Comparison of ENCODE assay signal across 27 mouse cellular contexts in the genomic region with DNA sequence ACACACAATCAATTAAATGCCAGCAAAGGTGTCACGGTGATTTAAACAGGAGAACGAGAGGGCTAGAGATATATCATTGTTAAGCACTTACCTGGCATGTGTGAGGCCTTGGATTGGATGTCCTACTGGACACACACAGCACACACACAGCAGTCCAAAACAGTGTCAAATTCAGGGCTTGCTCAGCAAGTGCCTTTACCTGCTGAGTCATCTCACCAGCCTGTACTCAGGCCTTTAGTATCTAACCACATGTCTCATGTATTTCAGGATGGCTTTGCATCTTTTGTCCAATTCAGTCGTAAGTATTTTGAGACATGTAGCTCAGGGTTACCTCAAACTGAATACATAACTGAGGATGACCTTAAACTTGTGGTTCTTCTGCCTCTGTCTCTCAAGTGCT. TPM values are rescaled to one million over a fixed set of nuclear protein-coding genes. Genes with fewer than 3 reads are reported as not detected.
DNase-seq lines count a peak whose midpoint lies in the region; ATAC-seq and TF ChIP-seq lines count a peak whose summit lies in the region.
"Had no signal": no experiment of that assay in that cellular context is flagged by ENCODE, and none has a peak within 500 bp of the region (broad histone marks: within the 10 kb centered on the region; RNA-seq: fewer than 3 reads in every experiment).

No protein-coding gene starts in this region.

- H3K4me3 ChIP-seq in gastrocnemius, adult 2 months: no peak overlapping the region
- H3K4me3 ChIP-seq: embryonic facial prominence, embryonic 12.5 days; embryonic facial prominence, embryonic 15.5 days; forebrain, embryonic 12.5 days; forebrain, embryonic 15.5 days; heart, adult 2 months; heart, embryonic 10.5 days; heart, embryonic 13.5 days; hindbrain, embryonic 12.5 days; hindbrain, embryonic 15.5 days had no signal

- peak; percentile 50 for ATAC-seq in megakaryocyte-erythroid progenitor cell, adult 5-6 weeks (replicated peaks; ENCODE audit: low FRiP score, low TSS enrichment, poor library complexity, severe bottlenecking)
- no peak for ATAC-seq in erythroid progenitor cell, adult 5-6 weeks (replicated peaks; ENCODE audit: low FRiP score, poor library complexity, severe bottlenecking)
- ATAC-seq: forebrain, embryonic 15.5 days; intestine, postnatal 0 days had no signal

- intact Hi-C loops in gastrocnemius, adult 2 months (cut with DNase I): no loop called here

- TF ChIP-seq CTCF in gastrocnemius, adult 2 months (IDR thresholded peaks at IDR 0.05): no peak

- peak overlapping the region; percentile 70 for H3K27ac ChIP-seq in gastrocnemius, adult 2 months
- H3K27ac ChIP-seq: embryonic facial prominence, embryonic 12.5 days; embryonic facial prominence, embryonic 15.5 days; forebrain, embryonic 12.5 days; forebrain, embryonic 15.5 days; heart, adult 2 months; heart, embryonic 10.5 days; heart, embryonic 13.5 days; hindbrain, embryonic 12.5 days; hindbrain, embryonic 15.5 days had no signal

- DNase-seq in gastrocnemius, adult 2 months: peak; percentile 26
- no peak for DNase-seq in gastrocnemius, adult 18-20 months (ENCODE audit: low spot score)
- peak; percentile 49 for DNase-seq in 416B (ENCODE audit: low read depth)
- DNase-seq in layer of hippocampus, postnatal 14 days (ENCODE audit: low spot score in 2 of 2): no peak
- DNase-seq: adrenal gland, adult 2 months; adrenal gland, postnatal 14 days; cerebellum, adult 11 months; cerebellum, adult 2 months; cerebellum, adult 9-11 months; cerebellum, postnatal 25 days; gastrocnemius, postnatal 25 days; heart, adult 2 months; heart, postnatal 14 days had no signal

RNA-seq across cellular contexts. Expression of a gene that starts 21.0 kb away (rescaled TPM):
- total RNA-seq in gastrocnemius, adult 2 months (2021): 10 to 100 TPM; 25.6 to 33.1 TPM
- total RNA-seq in gastrocnemius, adult 18-20 months (2021): 10 to 100 TPM; 13.1 to 20.4 TPM
- total RNA-seq in megakaryocyte-erythroid progenitor cell, adult 5-6 weeks (2014; fragmentation: Nextera tagmentation): 135 and 168 TPM in 2 replicates
- 71.6 and 94.3 TPM in 2 replicates for total RNA-seq in megakaryocyte-erythroid progenitor cell, adult 5-6 weeks (2017)
- total RNA-seq in erythroid progenitor cell, adult 5-6 weeks (2015; ENCODE audit: low replicate concordance): 10.5 and 17.7 TPM in 2 replicates
- 19.1 and 31.2 TPM in 2 replicates for total RNA-seq in erythroid progenitor cell, adult 5-6 weeks (2017; ENCODE audit: low replicate concordance)
- 10 to 100 TPM; 10.9 to 13.0 TPM for total RNA-seq in layer of hippocampus, postnatal 14 days (2021)

RNA-seq across cellular contexts. Expression of a gene that starts 25.8 kb away (rescaled TPM):
- total RNA-seq in gastrocnemius, adult 2 months (2021): 10 to 100 TPM; 60.2 to 62.5 TPM
- 10 to 100 TPM; 49.4 to 53.7 TPM for total RNA-seq in gastrocnemius, adult 18-20 months (2021)
- 115 and 116 TPM in 2 replicates for total RNA-seq in megakaryocyte-erythroid progenitor cell, adult 5-6 weeks (2014; fragmentation: Nextera tagmentation)
- total RNA-seq in megakaryocyte-erythroid progenitor cell, adult 5-6 weeks (2017): 24.7 and 27.0 TPM in 2 replicates
- 55.5 and 93.1 TPM in 2 replicates for total RNA-seq in erythroid progenitor cell, adult 5-6 weeks (2015; ENCODE audit: low replicate concordance)
- 16.9 and 19.4 TPM in 2 replicates for total RNA-seq in erythroid progenitor cell, adult 5-6 weeks (2017; ENCODE audit: low replicate concordance)
- total RNA-seq in layer of hippocampus, postnatal 14 days (2021): 10 to 100 TPM; 45.6 to 49.2 TPM

RNA-seq across cellular contexts. Expression of a gene that starts 26.2 kb away (rescaled TPM):
- total RNA-seq in gastrocnemius, adult 2 months (2021): 1 to 10 TPM in 1 of 2 experiments, not detected in 1; 1.8 TPM
- total RNA-seq in gastrocnemius, adult 18-20 months (2021): under 1 TPM in 1 of 2 experiments, not detected in 1; 0.57 TPM
- 2.6 TPM in 1 of 2 replicates, not detected in the other for total RNA-seq in megakaryocyte-erythroid progenitor cell, adult 5-6 weeks (2014; fragmentation: Nextera tagmentation)
- not detected in 2 replicates for total RNA-seq in megakaryocyte-erythroid progenitor cell, adult 5-6 weeks (2017)
- not detected in 2 replicates for total RNA-seq in erythroid progenitor cell, adult 5-6 weeks (2015; ENCODE audit: low replicate concordance)
- total RNA-seq in erythroid progenitor cell, adult 5-6 weeks (2017; ENCODE audit: low replicate concordance): not detected in 2 replicates
- under 1 TPM in 1 of 2 experiments, not detected in 1; 0.78 TPM for total RNA-seq in layer of hippocampus, postnatal 14 days (2021)
- total RNA-seq: adrenal gland, postnatal 14 days; CH12.LX; common myeloid progenitor, adult 5-6 weeks; G1E had no signal

Comparison
In these comparisons a context has a peak if more than half of its experiments do, and no peak if none do; other contexts are left out.
1. DNase-seq: peak in gastrocnemius, adult 2 months (single experiment) and 416B (single experiment); none in gastrocnemius, adult 18-20 months (single experiment) and layer of hippocampus, postnatal 14 days (0 of 2).